Mouse (Mus musculus): ENCODE measurements around the gene Trim33.

- no peak for TF ChIP-seq GATA1 (IDR thresholded peaks at IDR 0.05; ENCODE audit: low read length)
- TF ChIP-seq TAL1 (IDR thresholded peaks at IDR 0.05; ENCODE audit: low read length), result no peak
Observed at GRCm38 (mm10) chr3:103393283-103394060, 114.4 kb downstream of the Trim33 start.

Data from erythroblast, embryonic 14.5 days (primary cell).